Mouse (Mus musculus): ENCODE results near the gene Tac2. TPM values are rescaled to one million over a fixed set of nuclear protein-coding genes. Genes with fewer than 3 reads are reported as not detected.

Tac2 gene
- total RNA-seq (2021), result not detected
- long read RNA-seq, experiment 1, result 0 reads
- long read RNA-seq, experiment 2, result 0 reads

- no peak for DNase-seq
- intact Hi-C loops (cut with DNase I), result no loop called here
These were observed at the start of gene Tac2 for GRCm38 (mm10) chr10:127724178-127724577. Gene Tac2 (plus strand): TSS chr10:127724478.

- DNase-seq, result peak; percentile 87 to 93
- intact Hi-C loops (cut with DNase I), result loop anchor here (5.0 kb wide), 2 partner anchors 62 to 103 kb away; partner anchors contain the start of gene Zbtb39
These were observed 49.3 kb upstream of the Tac2 start for GRCm38 (mm10) chr10:127674794-127675522.

GRCm38 (mm10) chr10:127675859-127676398 lies 48.3 kb upstream of the Tac2 start:
- intact Hi-C loops (cut with DNase I), result loop anchor here (5.0 kb wide), 2 partner anchors 61 to 104 kb away; partner anchors contain the start of gene Zbtb39
- DNase-seq, result no peak

- intact Hi-C loops (cut with DNase I), result loop anchor here (5.0 kb wide), 2 partner anchors 60 to 105 kb away; partner anchors contain the start of gene Zbtb39
- DNase-seq, result peak; percentile 92 to 94
These were observed 47.4 kb upstream of the Tac2 start for GRCm38 (mm10) chr10:127676691-127677548.

- peak; percentile 61 to 70 for DNase-seq
- intact Hi-C loops (cut with DNase I), result loop anchor here (5.0 kb wide), 2 partner anchors 60 to 105 kb away; partner anchors contain the start of gene Zbtb39
These were observed 46.5 kb upstream of the Tac2 start for GRCm38 (mm10) chr10:127677591-127678336.

- DNase-seq, result no peak
- intact Hi-C loops (cut with DNase I), result loop anchor here (5.0 kb wide), 2 partner anchors 58 to 107 kb away; partner anchors contain the start of gene Zbtb39
These were observed 45.1 kb upstream of the Tac2 start for GRCm38 (mm10) chr10:127679208-127679607.

- no peak for DNase-seq
- intact Hi-C loops (cut with DNase I), result loop anchor here (5.0 kb wide), 2 partner anchors 57 to 108 kb away; partner anchors contain the start of gene Zbtb39
These were observed 44.4 kb upstream of the Tac2 start for GRCm38 (mm10) chr10:127679881-127680280.

- intact Hi-C loops (cut with DNase I), result no loop called here
- DNase-seq, result no peak
These were observed 41.4 kb upstream of the Tac2 start for GRCm38 (mm10) chr10:127682886-127683285.

GRCm38 (mm10) chr10:127691053-127691452 lies 33.2 kb upstream of the Tac2 start:
- intact Hi-C loops (cut with DNase I), result loop anchor here (5.0 kb wide), 1 partner anchor 316 kb away; the partner anchor contains the start of gene Hsd17b6

GRCm38 (mm10) chr10:127694636-127695035 lies 29.6 kb upstream of the Tac2 start:
- DNase-seq, result no peak
- intact Hi-C loops (cut with DNase I), result loop anchor here (2.0 to 5.0 kb wide), 3 partner anchors 42 to 313 kb away; partner anchors contain the start of gene Hsd17b6

More at GRCm38 (mm10) chr10:127691053-127691452, 33.2 kb upstream of the Tac2 start:
- DNase-seq, result no peak

GRCm38 (mm10) chr10:127695775-127696174 lies 28.5 kb upstream of the Tac2 start:
- DNase-seq, result no peak
- intact Hi-C loops (cut with DNase I), result loop anchor here (2.0 kb wide), 2 partner anchors 41 to 241 kb away; no protein-coding TSS in a partner anchor

GRCm38 (mm10) chr10:127698966-127699365 lies 25.3 kb upstream of the Tac2 start:
- intact Hi-C loops (cut with DNase I), result no loop called here
- no peak for DNase-seq

GRCm38 (mm10) chr10:127703299-127703698 lies 21.0 kb upstream of the Tac2 start:
- DNase-seq, result no peak
- intact Hi-C loops (cut with DNase I), result no loop called here

GRCm38 (mm10) chr10:127704293-127704692 lies 20.0 kb upstream of the Tac2 start:
- no peak for DNase-seq
- intact Hi-C loops (cut with DNase I), result no loop called here

- no peak for DNase-seq
- intact Hi-C loops (cut with DNase I), result no loop called here
These were observed 19.5 kb upstream of the Tac2 start, which contains the start of gene Myo1a for GRCm38 (mm10) chr10:127704766-127705220. Gene Myo1a (plus strand): TSS chr10:127705170.

GRCm38 (mm10) chr10:127705783-127706182 lies 18.5 kb upstream of the Tac2 start:
- no peak for DNase-seq
- intact Hi-C loops (cut with DNase I), result no loop called here

- peak; percentile 58 to 62 for DNase-seq
- intact Hi-C loops (cut with DNase I), result no loop called here
These were observed 16.6 kb upstream of the Tac2 start for GRCm38 (mm10) chr10:127707721-127708120.

GRCm38 (mm10) chr10:127708850-127709370 lies 15.4 kb upstream of the Tac2 start:
- intact Hi-C loops (cut with DNase I), result no loop called here
- no peak for DNase-seq

- intact Hi-C loops (cut with DNase I), result no loop called here
- DNase-seq, result no peak
These were observed 13.9 kb upstream of the Tac2 start for GRCm38 (mm10) chr10:127710331-127710730.

All from heart, postnatal 14 days (tissue).